Mouse (Mus musculus): Measurements from ENCODE around the gene Xrn2. TPM values are rescaled to one million over a fixed set of nuclear protein-coding genes. Genes with fewer than 3 reads are reported as not detected.

Xrn2 gene
- total and polyA plus RNA-seq, 3 experiments: 98.0 to 108 TPM; not detected in 1

- H3K36me3 ChIP-seq (ENCODE audit: control insufficient read depth in 1 of 2, insufficient read depth in 2 of 2, low read length in 2 of 2): peaks cover 22 to 27% of the 10 kb centered on the region in 2 experiments
- no peak overlapping the region for H3K9ac ChIP-seq (ENCODE audit: control insufficient read depth, low read depth, low read length, poor library complexity, severe bottlenecking)
- DNase-seq (ENCODE audit: low read depth, low spot score): no peak
- H3K9me3 ChIP-seq (replicated peaks; ENCODE audit: insufficient read depth, low read length): no peaks in the 10 kb centered on the region
- no peak overlapping the region for H3K4me3 ChIP-seq (ENCODE audit: control insufficient read depth in 1 of 2, insufficient read depth in 1 of 2, low read depth in 2 of 2, low read length in 2 of 2)
- no peaks in the 10 kb centered on the region for H3K27me3 ChIP-seq (ENCODE audit: control insufficient read depth in 1 of 2, insufficient read depth in 2 of 2, low read length in 2 of 2)
- H3K79me2 ChIP-seq (ENCODE audit: control insufficient read depth, insufficient read depth, low read length, poor library complexity): peaks cover 53% of the 10 kb centered on the region
- H3K27ac ChIP-seq (ENCODE audit: control insufficient read depth, low read depth, low read length): no peak overlapping the region
- no peaks in the 10 kb centered on the region; a peak in 1 of 4 replicates for H3K4me1 ChIP-seq (ENCODE audit: control insufficient read depth in 1 of 2, insufficient read depth in 2 of 2, low read length in 2 of 2)
- TF ChIP-seq ELF1 (IDR thresholded peaks at IDR 0.05; ENCODE audit: low read depth, low read length) (no peak), POLR2AphosphoS5 (IDR thresholded peaks at IDR 0.05; ENCODE audit: borderline replicate concordance, low read depth, low read length) (no peak), MAFK (IDR thresholded peaks at IDR 0.05; ENCODE audit: borderline replicate concordance, low read depth, low read length) (no peak), USF2 (IDR thresholded peaks at IDR 0.05; ENCODE audit: borderline replicate concordance in 1 of 2, insufficient read depth in 1 of 2, low read depth in 1 of 2, low read length in 2 of 2) (no peak), BHLHE40 (IDR thresholded peaks at IDR 0.05; ENCODE audit: borderline replicate concordance, low read depth, low read length) (no peak), HCFC1 (IDR thresholded peaks at IDR 0.05; ENCODE audit: low read depth, low read length) (no peak), SIN3A (IDR thresholded peaks at IDR 0.05; ENCODE audit: low read length) (no peak), MAX (IDR thresholded peaks at IDR 0.05; ENCODE audit: low read length) (no peak), CHD1 (IDR thresholded peaks at IDR 0.05; ENCODE audit: low read depth, low read length) (no peak), TAL1 (IDR thresholded peaks at IDR 0.05; ENCODE audit: low read length) (no peak), POLR2AphosphoS2 (IDR thresholded peaks at IDR 0.05; ENCODE audit: low read length) (no peak), TCF12 (IDR thresholded peaks at IDR 0.05; ENCODE audit: low read depth, low read length) (no peak), MAZ (IDR thresholded peaks at IDR 0.05; ENCODE audit: low read depth, low read length) (no peak)
Observed at GRCm38 (mm10) chr2:147023067-147023466, 10.3 kb downstream of the Xrn2 start.

GRCm38 (mm10) chr2:147023560-147023959, 10.8 kb downstream of the Xrn2 start:
- H3K79me2 ChIP-seq (ENCODE audit: control insufficient read depth, insufficient read depth, low read length, poor library complexity): peaks cover 49% of the 10 kb centered on the region
- no peaks in the 10 kb centered on the region for H3K9me3 ChIP-seq (replicated peaks; ENCODE audit: insufficient read depth, low read length)
- no peak for TF ChIP-seq GATA1 (IDR thresholded peaks at IDR 0.05; ENCODE audit: low read depth, low read length)
- no peak for TF ChIP-seq SMC3 (IDR thresholded peaks at IDR 0.05; ENCODE audit: low read depth, low read length)
- TF ChIP-seq MAX (IDR thresholded peaks at IDR 0.05; ENCODE audit: low read length): no peak
- no peak for TF ChIP-seq MXI1 (IDR thresholded peaks at IDR 0.05; ENCODE audit: low read depth, low read length)
- no peak for TF ChIP-seq MEF2A (IDR thresholded peaks at IDR 0.05; ENCODE audit: extremely low read depth, insufficient replicate concordance, low read depth, low read length, poor library complexity, severe bottlenecking)
- TF ChIP-seq GABPA (IDR thresholded peaks at IDR 0.05; ENCODE audit: low read depth, low read length): no peak
- TF ChIP-seq ZKSCAN1 (IDR thresholded peaks at IDR 0.05; ENCODE audit: low read depth, low read length): no peak
- no peak for TF ChIP-seq KAT2A (conservative IDR thresholded peaks at IDR 0.05; ENCODE audit: low read depth, low read length)
- TF ChIP-seq E2F4 (IDR thresholded peaks at IDR 0.05; ENCODE audit: borderline replicate concordance, low read depth, low read length): no peak
- TF ChIP-seq CTCF (IDR thresholded peaks at IDR 0.05 in 2 of 3, conservative IDR thresholded peaks at IDR 0.05 in 1 of 3; ENCODE audit: control insufficient read depth in 1 of 3, insufficient read depth in 1 of 3, low read depth in 2 of 3, low read length in 3 of 3, poor library complexity in 1 of 3, severe bottlenecking in 1 of 3): no peak
- H3K4me3 ChIP-seq (ENCODE audit: control insufficient read depth in 1 of 2, insufficient read depth in 1 of 2, low read depth in 2 of 2, low read length in 2 of 2): no peak overlapping the region
- no peaks in the 10 kb centered on the region; a peak in 1 of 4 replicates for H3K4me1 ChIP-seq (ENCODE audit: control insufficient read depth in 1 of 2, insufficient read depth in 2 of 2, low read length in 2 of 2)
- no peak for DNase-seq (ENCODE audit: low read depth, low spot score)
- H3K36me3 ChIP-seq (ENCODE audit: control insufficient read depth in 1 of 2, insufficient read depth in 2 of 2, low read length in 2 of 2): peaks cover 27% of the 10 kb centered on the region in 2 experiments
- H3K9ac ChIP-seq (ENCODE audit: control insufficient read depth, low read depth, low read length, poor library complexity, severe bottlenecking): no peak overlapping the region
- no peak overlapping the region for H3K27ac ChIP-seq (ENCODE audit: control insufficient read depth, low read depth, low read length)
- no peaks in the 10 kb centered on the region for H3K27me3 ChIP-seq (ENCODE audit: control insufficient read depth in 1 of 2, insufficient read depth in 2 of 2, low read length in 2 of 2)

Data from MEL (cell line).